Mouse (Mus musculus) heart, postnatal 0 days (tissue): ENCODE measurements around the gene Ift122.

Experiments
- CTCF ChIP-seq: IDR thresholded peaks from 2 replicates; pipeline ENCODE4 v1.5.1; 2016; ENCODE audit warnings: antibody characterized with exemption, control low read depth, low read depth
- EP300 ChIP-seq: IDR thresholded peaks from 2 replicates; pipeline ENCODE4 v1.6.1; 2016; ENCODE audit warnings: antibody characterized with exemption, low read depth

- TF ChIP-seq CTCF, result no peak
- TF ChIP-seq EP300, result no peak
These were observed 101.9 kb downstream of the Ift122 start for GRCm38 (mm10) chr6:115955169-115955568.
